Mouse (Mus musculus): ENCODE measurements around the gene Pqbp1. TPM values are rescaled to one million over a fixed set of nuclear protein-coding genes. Genes with fewer than 3 reads are reported as not detected.

Gene Pqbp1
- polyA plus RNA-seq (2016; fragmentation: Nextera tagmentation; extraction: Ambion mirVana), result 80.4 and 107 TPM in 2 replicates

DNA sequence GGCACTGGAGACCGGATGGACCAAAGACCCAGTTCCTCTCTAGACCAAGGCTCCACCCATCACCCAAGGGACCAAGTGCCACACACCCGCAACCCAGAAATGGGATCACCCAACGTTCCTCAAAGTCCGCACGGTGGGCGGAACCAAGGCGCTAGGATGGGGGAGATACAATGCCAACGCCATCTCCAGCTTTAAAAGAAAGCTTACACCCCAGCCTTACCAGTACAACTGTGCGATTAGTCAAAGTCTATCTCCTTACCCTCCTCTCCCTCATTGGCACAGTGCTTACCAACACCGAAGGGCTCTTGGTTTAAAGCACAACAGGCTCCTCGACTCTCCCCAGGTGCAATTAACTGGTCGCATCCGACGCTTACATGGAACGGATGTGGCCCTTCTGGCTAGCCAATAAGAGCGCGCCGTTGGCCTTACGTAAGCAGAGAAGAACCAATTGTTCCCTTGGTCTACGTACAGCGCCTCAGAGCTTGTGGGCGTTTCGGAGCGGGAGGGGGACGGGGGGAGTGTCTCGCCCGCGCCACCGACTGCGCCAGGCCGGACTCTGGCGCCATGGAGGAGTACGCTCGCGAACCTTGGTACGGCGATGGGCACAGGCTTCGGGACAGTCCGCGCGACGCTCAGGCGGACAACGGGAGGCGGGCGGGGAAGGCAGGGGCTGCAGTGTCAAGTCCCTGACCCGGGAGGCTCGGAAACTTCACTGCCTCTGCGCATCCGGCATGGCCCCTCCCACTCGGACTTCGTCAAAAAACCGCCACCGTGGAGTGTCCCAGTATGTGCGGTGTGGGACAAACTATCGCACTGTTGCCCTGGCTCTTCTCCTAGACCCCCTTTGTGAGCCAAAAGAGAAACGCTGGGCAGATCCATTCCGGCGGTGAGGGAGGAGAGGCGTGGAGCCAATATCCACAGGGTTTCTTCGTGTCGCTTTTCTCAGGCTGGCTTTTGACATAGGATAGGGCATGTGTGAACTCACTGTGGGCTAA is at the start of gene Pqbp1, which contains the start of gene Timm17b:
Gene Pqbp1, minus strand, starts transcription at position 390 of the 995 bp plus-strand sequence.
Gene Timm17b, plus strand, starts transcription at position 478 of the 995 bp plus-strand sequence.
- Histone ChIP-seq H3K36me3 (peaks cover 12% of the 10 kb centered on the region), H3K9me3 (no peaks in the 10 kb centered on the region), H3K4me1 (no peaks in the 10 kb centered on the region), H3K4me3 (peak within 1 kb of the TSS; percentile 67), H3K27ac (peak within 1 kb of the TSS; percentile 86), H3K27me3 (ENCODE audit: insufficient read depth, poor library complexity, severe bottlenecking) (no peaks in the 10 kb centered on the region)
- WGBS, result 9% methylated on average over 62 of the region's 62 CpGs
- peak; percentile 94 for DNase-seq (ENCODE audit: low spot score)

DNA sequence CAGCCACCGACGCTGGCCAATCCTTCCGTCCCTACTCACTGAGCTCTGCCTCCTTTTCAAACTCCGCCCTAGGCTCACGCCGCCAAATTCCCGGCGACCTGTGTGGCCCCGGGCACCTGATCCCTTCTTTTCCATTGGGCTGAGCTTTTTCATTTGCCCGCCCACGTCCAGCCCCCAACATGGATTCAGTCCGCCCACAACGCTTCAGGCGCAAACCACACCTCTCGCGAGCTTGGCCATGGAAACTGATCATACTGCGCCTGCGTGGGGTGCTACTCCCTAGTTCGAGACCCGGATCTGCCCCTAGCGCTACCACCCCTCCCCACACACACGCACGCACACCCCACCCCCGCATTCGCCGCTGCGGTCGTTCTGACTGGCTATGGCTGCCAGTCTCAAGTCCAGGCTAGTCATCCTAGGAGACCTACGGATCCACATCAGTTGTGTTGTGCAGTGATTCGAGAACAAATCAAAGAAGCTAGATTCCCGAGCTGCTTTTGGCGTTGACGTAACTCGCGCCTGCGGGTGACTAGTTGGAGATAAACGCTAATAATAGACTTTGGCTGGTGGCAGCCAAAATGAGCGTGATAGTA is 48.9 kb upstream of the Pqbp1 start:
- H3K27ac ChIP-seq, result peak overlapping the region; percentile 86
- DNase-seq (ENCODE audit: low spot score), result peak; percentile 99
- H3K4me1 ChIP-seq, result no peaks in the 10 kb centered on the region
- no peaks in the 10 kb centered on the region for H3K27me3 ChIP-seq (ENCODE audit: insufficient read depth, poor library complexity, severe bottlenecking)
- H3K4me3 ChIP-seq, result peak overlapping the region; percentile 60
- H3K9me3 ChIP-seq, result no peaks in the 10 kb centered on the region
- no peaks in the 10 kb centered on the region for H3K36me3 ChIP-seq
- 14% methylated on average over 38 of the region's 38 CpGs for WGBS

DNA sequence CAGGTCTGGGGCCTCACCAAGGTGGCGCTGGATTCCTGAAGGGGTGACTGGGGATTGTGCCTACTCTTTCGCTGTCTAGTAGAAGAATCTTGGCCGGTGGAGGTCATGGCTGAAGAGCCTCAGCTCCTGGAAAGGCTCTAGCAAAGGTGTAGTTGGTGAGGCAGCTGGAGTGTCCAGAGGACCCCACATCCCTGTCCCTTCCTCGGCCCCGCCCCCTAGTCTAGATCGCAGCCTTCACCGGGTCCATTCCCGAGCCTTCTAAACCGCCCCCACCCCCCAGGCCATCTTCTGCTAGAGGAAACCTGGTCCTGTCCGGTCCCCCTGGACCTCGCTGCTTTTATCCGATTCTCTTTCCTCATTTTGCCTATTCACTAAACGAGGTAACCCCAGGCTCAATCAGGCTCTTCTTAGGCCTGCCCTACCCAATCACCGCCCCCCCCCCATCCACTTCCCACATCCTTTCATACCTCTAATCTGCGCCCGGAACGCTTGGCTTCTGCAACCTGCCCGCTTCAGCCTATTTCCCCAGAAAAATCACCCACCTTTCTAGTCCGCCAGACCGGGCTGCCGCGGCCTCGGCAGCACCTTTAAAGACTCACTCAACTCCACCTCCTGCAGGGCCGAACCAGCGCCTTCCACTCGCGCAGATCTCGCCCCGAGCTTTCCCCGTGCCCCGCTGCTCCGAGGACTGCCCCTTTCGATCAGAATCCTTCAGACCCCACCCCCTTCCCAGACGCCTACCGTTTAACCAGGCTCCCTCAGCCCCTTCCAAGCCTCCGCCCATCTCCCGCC is 48.2 kb upstream of the Pqbp1 start, which contains the start of gene Hdac6:
Gene Hdac6, minus strand, starts transcription at position 782 of the 792 bp plus-strand sequence.
- H3K36me3 ChIP-seq, result no peaks in the 10 kb centered on the region
- no peaks in the 10 kb centered on the region for H3K27me3 ChIP-seq (ENCODE audit: insufficient read depth, poor library complexity, severe bottlenecking)
- H3K4me3 ChIP-seq, result peak within 1 kb of the TSS; percentile 60
- DNase-seq (ENCODE audit: low spot score), result no peak
- WGBS, result 17% methylated on average over 35 of the region's 37 CpGs
- H3K4me1 ChIP-seq, result no peaks in the 10 kb centered on the region
- peak within 1 kb of the TSS; percentile 86 for H3K27ac ChIP-seq
- no peaks in the 10 kb centered on the region for H3K9me3 ChIP-seq

DNA sequence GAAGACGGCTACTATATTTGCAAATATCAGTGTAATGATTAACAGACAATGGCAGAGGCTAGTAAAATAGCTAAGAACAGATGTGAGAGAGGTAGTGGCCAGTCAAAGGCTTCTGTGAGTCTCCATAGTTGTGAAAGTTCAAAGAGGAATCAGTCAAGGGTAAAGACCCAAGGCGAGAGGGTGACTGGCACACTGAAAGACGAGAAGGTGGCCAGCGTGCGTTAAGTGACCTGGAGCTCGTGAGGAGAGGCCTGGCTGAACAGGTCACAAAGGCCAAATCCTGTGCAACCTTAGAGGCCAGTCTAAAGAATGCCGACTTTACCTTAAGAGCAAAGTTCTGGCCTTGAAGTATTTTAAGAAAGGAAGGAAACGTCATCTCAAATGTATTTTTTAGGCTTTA is 46.5 kb upstream of the Pqbp1 start:
- Histone ChIP-seq H3K4me1 (no peaks in the 10 kb centered on the region), H3K27me3 (ENCODE audit: insufficient read depth, poor library complexity, severe bottlenecking) (no peaks in the 10 kb centered on the region), H3K9me3 (no peaks in the 10 kb centered on the region), H3K4me3 (no peak overlapping the region), H3K36me3 (peaks cover 11% of the 10 kb centered on the region; the same call in 1 of the 2 replicates), H3K27ac (no peak overlapping the region)
- WGBS, result 83% methylated on average over 8 of the region's 8 CpGs
- DNase-seq (ENCODE audit: low spot score), result no peak

DNA sequence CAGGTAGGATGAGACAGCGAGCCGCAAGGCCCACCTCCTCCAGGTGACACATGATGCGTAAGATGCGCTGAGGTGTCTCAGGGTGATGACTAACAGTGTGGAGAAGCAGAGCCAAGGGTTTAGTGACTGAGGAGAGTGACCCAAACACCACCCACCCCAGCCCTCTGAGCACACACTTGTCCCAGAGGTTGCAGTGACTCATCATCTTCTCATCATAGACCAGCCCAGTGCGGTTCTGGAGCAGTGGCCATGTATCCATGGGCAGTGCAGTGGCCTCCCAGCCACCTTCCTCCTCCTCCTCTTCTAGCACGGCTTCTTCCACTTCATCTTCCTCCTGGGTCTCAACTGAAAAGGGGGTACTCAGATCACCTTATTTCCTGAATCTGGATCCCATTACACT is 38.6 kb upstream of the Pqbp1 start:
- 88% methylated on average over 6 of the region's 6 CpGs for WGBS
- no peaks in the 10 kb centered on the region for H3K4me1 ChIP-seq
- no peak overlapping the region for H3K27ac ChIP-seq
- H3K4me3 ChIP-seq, result no peak overlapping the region
- H3K27me3 ChIP-seq (ENCODE audit: insufficient read depth, poor library complexity, severe bottlenecking), result no peaks in the 10 kb centered on the region
- H3K9me3 ChIP-seq, result no peaks in the 10 kb centered on the region
- peaks cover 46% of the 10 kb centered on the region for H3K36me3 ChIP-seq
- no peak for DNase-seq (ENCODE audit: low spot score)

DNA sequence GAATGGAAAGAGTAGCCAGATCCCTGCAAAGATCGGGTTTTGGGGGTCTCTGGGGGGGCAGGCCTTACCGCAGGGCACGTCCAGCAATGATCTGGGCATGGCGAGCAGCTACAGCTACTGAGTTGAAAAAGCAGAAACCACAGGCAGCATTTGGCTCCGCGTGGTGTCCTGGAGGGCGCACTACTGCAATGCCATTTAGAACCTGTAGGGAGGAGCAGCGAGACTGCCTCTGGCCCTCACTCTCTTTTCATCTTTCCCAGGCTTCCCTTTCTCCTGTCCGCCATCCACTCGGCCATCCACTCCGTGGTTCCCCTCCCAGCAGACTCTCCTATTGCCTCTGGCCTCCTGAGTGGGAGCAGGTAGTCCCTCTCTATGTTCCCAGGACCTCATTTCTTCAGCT is 37.8 kb upstream of the Pqbp1 start:
- Histone ChIP-seq H3K27ac (no peak overlapping the region), H3K4me3 (no peak overlapping the region), H3K4me1 (no peaks in the 10 kb centered on the region), H3K27me3 (ENCODE audit: insufficient read depth, poor library complexity, severe bottlenecking) (no peaks in the 10 kb centered on the region), H3K36me3 (peaks cover 43% of the 10 kb centered on the region), H3K9me3 (no peaks in the 10 kb centered on the region)
- DNase-seq (ENCODE audit: low spot score), result no peak
- 33% methylated on average over 11 of the region's 11 CpGs for WGBS

DNA sequence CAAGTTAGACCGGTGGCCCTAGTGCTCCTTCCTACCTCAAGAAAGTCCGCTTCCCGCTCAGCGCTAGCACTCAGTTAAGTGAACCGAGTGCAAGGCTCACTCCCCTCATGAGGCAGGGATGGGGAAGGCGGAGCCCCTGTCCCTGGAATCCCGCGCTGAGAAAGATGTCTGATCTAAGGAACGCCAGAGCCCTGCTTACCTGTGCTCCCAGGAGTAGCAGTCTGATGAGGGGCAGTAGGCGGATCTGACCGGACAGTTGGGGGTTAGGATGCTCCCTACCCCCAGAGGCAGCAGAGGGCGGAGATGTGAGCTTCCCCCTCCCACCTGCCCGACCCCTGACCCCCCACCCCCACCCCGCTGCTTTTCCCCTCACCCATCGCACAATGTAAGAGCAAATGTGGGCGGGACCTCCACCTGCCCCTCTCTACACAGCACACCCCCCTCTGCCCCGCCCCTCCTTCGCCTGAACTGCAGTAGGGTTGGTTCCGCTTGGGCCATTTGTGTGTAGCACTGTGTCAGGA is 29.3 kb upstream of the Pqbp1 start, which contains the start of gene Eras:
Gene Eras, minus strand, starts transcription at position 338 of the 521 bp plus-strand sequence.
- WGBS, result 12% methylated on average over 19 of the region's 19 CpGs
- H3K9me3 ChIP-seq, result no peaks in the 10 kb centered on the region
- H3K4me1 ChIP-seq, result no peaks in the 10 kb centered on the region
- no peak within 1 kb of the TSS for H3K4me3 ChIP-seq
- H3K36me3 ChIP-seq, result peaks cover 16% of the 10 kb centered on the region; the same call in 1 of the 2 replicates
- DNase-seq (ENCODE audit: low spot score), result no peak
- peaks cover 63% of the 10 kb centered on the region for H3K27me3 ChIP-seq (ENCODE audit: insufficient read depth, poor library complexity, severe bottlenecking)
- H3K27ac ChIP-seq, result no peak within 1 kb of the TSS

DNA sequence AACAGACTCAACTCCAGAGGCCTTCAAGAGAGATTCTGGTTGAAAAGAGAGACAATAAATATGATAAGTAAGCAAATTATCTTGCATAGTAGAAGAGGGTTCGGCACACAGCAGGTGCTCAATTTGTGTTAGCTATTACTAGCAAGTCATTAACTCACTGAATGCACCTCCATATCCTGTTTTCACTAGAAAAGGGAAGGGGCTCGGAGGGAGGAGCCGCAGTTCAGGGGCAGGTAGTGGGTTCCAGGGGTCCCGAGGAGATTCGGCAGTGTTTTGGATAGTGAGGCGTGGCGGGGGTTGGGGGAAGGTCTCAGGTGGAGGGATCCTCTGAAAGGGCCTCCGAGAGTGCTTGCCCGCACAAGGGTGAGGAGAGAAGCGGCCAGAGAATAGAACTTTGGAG is 28.0 kb upstream of the Pqbp1 start:
- Histone ChIP-seq H3K36me3 (peaks cover 16% of the 10 kb centered on the region; the same call in 1 of the 2 replicates), H3K4me3 (no peak overlapping the region), H3K27me3 (ENCODE audit: insufficient read depth, poor library complexity, severe bottlenecking) (peaks cover 75% of the 10 kb centered on the region), H3K4me1 (peaks cover 3% of the 10 kb centered on the region; the same call in 1 of the 2 replicates), H3K9me3 (no peaks in the 10 kb centered on the region), H3K27ac (no peak overlapping the region)
- DNase-seq (ENCODE audit: low spot score), result no peak
- WGBS, result 18% methylated on average over 10 of the region's 10 CpGs

DNA sequence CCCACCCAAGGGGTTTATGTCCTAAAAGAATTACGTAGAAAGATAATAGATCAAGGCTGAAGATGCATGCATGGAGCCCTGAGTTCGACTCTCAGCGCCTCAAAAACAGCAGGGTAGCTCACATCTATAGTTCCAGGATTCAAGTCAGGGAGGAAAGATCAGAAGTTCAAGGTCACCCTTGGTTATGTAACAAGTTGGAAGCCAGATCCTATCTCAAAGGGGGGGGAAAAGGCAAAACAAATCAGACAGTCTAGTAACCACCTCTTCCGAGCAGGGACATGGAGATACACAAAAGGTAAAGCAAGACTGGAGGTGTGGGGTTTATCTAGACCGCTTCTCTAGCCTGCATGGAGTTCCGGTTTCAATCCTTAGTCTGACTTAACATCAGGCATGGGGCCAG is 27.2 kb upstream of the Pqbp1 start:
- Histone ChIP-seq H3K27me3 (ENCODE audit: insufficient read depth, poor library complexity, severe bottlenecking) (peaks cover 84% of the 10 kb centered on the region), H3K36me3 (peaks cover 12% of the 10 kb centered on the region; the same call in 1 of the 2 replicates), H3K4me1 (peaks cover 6% of the 10 kb centered on the region; the same call in 1 of the 2 replicates), H3K4me3 (no peak overlapping the region), H3K9me3 (no peaks in the 10 kb centered on the region), H3K27ac (no peak overlapping the region)
- 62% methylated on average over 6 of the region's 6 CpGs for WGBS
- DNase-seq (ENCODE audit: low spot score), result no peak

DNA sequence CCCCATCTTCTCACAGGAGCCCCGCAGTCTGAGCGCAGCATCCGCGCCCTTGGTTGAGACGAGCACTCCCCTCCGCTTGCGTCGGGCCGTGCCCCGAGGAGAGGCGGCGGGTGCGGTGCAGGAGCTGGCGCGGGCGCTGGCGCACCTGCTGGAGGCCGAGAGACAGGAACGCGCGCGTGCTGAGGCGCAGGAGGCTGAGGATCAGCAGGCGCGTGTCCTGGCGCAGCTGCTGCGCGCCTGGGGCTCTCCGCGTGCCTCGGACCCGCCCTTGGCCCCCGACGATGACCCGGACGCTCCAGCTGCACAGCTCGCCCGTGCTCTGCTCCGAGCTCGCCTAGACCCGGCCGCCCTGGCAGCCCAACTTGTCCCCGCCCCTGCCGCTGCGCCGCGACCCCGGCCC is 23.0 kb upstream of the Pqbp1 start:
- Histone ChIP-seq H3K4me3 (peak overlapping the region; percentile 51), H3K36me3 (no peaks in the 10 kb centered on the region), H3K27me3 (ENCODE audit: insufficient read depth, poor library complexity, severe bottlenecking) (peaks cover 83% of the 10 kb centered on the region), H3K9me3 (no peaks in the 10 kb centered on the region), H3K4me1 (peaks cover 10% of the 10 kb centered on the region; the same call in 1 of the 2 replicates), H3K27ac (no peak overlapping the region)
- no peak for DNase-seq (ENCODE audit: low spot score)
- 6% methylated on average over 45 of the region's 48 CpGs for WGBS

DNA sequence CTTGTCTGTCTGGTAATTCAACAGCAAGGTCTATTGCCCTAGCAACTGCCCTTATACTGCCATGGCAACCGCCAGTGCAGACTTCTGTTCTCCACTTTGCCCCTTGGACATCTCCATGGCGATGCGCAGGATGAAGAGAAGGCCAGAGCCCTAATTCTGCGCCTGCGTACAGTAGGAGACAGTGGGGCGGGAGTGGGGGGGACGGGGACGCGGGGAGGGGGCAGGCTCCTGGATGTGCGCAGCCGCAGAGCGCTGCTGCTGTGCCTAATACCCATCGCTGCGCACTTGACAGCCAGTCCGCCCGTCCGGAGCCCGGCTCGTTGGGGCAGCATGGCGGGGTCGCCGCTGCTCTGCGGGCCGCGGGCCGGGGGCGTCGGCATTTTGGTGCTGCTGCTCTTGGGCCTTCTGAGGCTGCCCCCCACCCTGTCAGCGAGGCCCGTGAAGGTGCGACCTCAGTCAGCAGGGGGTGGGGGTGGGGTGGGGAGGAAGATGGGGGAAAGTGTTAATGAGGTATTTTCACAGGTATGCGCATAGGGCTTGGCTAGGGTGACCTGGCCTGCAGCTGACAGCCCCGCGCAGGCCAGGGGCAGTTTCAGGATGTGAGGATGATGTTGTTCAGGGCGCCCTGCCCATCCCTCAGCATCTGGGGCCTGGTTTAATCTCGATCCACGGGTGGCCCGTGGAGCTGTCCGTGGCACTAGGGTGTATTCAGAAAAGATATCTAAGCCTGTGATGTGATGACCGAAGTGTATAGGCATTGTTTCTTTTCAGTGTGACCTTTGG is 20.7 kb upstream of the Pqbp1 start, which contains the start of gene Pcsk1n:
Gene Pcsk1n, plus strand, starts transcription at position 222 of the 783 bp plus-strand sequence.
- Histone ChIP-seq H3K9me3 (no peaks in the 10 kb centered on the region), H3K27me3 (ENCODE audit: insufficient read depth, poor library complexity, severe bottlenecking) (peaks cover 65% of the 10 kb centered on the region), H3K4me3 (peak within 1 kb of the TSS; percentile 48), H3K27ac (no peak within 1 kb of the TSS; the same call in 1 of the 2 replicates), H3K4me1 (peaks cover 10% of the 10 kb centered on the region; the same call in 1 of the 2 replicates), H3K36me3 (no peaks in the 10 kb centered on the region)
- WGBS, result 15% methylated on average over 39 of the region's 40 CpGs
- DNase-seq (ENCODE audit: low spot score), result no peak

All from heart, embryonic 10.5 days (tissue).